Mouse (Mus musculus): ENCODE data around the gene Cytip.

Cytip gene

DNA sequence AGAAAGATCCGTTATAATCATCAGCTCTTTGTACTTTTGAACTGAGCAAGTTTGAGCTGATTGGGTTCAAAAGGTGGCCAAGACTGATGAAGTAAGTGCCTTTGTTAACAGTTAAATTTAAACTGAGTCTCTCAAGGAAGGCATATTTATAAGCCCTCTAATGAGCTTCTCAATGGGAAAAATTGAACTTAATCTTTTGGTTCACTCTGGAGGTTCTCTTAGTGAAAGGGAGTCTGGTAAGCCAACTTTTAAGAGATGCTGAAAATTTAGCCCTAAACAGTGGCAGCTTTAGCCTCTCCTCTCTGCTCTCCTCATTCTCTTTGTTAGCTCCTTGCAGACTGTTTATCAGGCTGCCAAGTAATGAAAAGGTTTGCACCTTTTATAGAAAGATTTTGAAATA is 100.5 kb downstream of the Cytip start:
- DNase-seq: no peak

GRCm38 (mm10) chr2:58086420-58086819 is 108.9 kb downstream of the Cytip start:
- no peak for DNase-seq

DNA sequence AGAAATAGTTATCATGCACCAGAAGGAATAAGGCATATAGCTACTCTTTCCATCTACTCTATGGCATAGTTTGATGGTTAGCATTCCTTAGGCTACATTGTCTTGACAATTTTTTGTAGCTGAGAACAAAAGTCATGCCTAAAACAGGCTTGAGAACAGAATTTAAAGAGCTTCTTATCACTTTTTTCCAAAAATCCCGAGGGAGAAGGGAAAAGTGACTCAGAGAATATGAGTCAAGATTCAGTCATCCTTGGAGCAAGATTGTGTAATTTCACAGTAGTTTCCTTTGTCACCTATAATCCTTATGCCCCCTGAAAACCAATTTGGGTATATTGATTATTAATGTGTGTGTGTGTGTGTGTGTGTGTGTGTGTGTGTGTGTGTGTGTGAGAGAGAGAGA is 115.5 kb downstream of the Cytip start:
- DNase-seq: no peak

All from thymus, postnatal 25 days (tissue).